Mouse (Mus musculus) limb, embryonic 15.5 days (tissue): ENCODE measurements around the gene Enam. TPM values are rescaled to one million over a fixed set of nuclear protein-coding genes. Genes with fewer than 3 reads are reported as not detected.
"Not testable (repeated sequence)": the region's sequence is repeated elsewhere in the genome, so short reads cannot be mapped to it uniquely, and the experiment has no call there.

ENCODE experiments used
- ATAC-seq: fragments of 200-750 bp; cut with Nextera tagmentation; 2 replicates; pipeline ENCODE4 v1.8.0; 2017; ENCODE audit warnings: low read depth, moderate TSS enrichment; ENCODE audit not compliant: insufficient number of reproducible peaks, low FRiP score, low TSS enrichment
- H3K27ac ChIP-seq: fragments of 300-500 bp; sonication (generic); 2 replicates; pipeline ENCODE4 v1.5.1; 2015; ENCODE audit warnings: moderate library complexity, mild to moderate bottlenecking, inconsistent platforms
- H3K27me3 ChIP-seq: fragments of 300-500 bp; sonication (generic); 2 replicates; pipeline ENCODE4 v1.6.1; 2015; ENCODE audit warnings: inconsistent platforms
- H3K36me3 ChIP-seq: fragments of 300-500 bp; sonication (generic); 2 replicates; pipeline ENCODE4 v1.6.1; 2015; ENCODE audit warnings: inconsistent platforms
- H3K4me1 ChIP-seq: fragments of 300-500 bp; sonication (generic); 2 replicates; pipeline ENCODE4 v1.6.1; 2015; ENCODE audit warnings: inconsistent platforms
- H3K4me2 ChIP-seq: fragments of 300-500 bp; sonication (generic); 2 replicates; pipeline ENCODE4 v1.6.1; 2015; ENCODE audit warnings: mild to moderate bottlenecking, inconsistent platforms
- H3K4me3 ChIP-seq: fragments of 300-500 bp; sonication (generic); 2 replicates; pipeline ENCODE4 v1.5.1; 2015; ENCODE audit warnings: mild to moderate bottlenecking, inconsistent platforms
- H3K9ac ChIP-seq: fragments of 300-500 bp; sonication (generic); 2 replicates; pipeline ENCODE4 v1.6.1; 2015; ENCODE audit warnings: inconsistent platforms
- H3K9me3 ChIP-seq: fragments of 300-500 bp; sonication (generic); 2 replicates; pipeline ENCODE4 v1.6.1; 2016; ENCODE audit warnings: inconsistent platforms
- WGBS: fragments of 180-500 bp; shearing (Covaris S2); methylation state at CpG from one replicate; pipeline ENCODE4 v1.1.7; 2015; 5-methylcytosine and 5-hydroxymethylcytosine counted together
- polyA plus RNA-seq: library from polyadenylated mRNA; unstranded; fragments of >200 nt; fragmentation: Nextera tagmentation; extraction: Ambion mirVana; gene quantifications from 2 replicates; pipeline ENCODE4 v1.2.1, GENCODE M21; 2015

Enam gene
- polyA plus RNA-seq, 1 experiment from 2014 or later, result 0.14 TPM

- WGBS, result 59% methylated on average over 3 of the region's 3 CpGs
- no peaks in the 10 kb centered on the region for H3K4me1 ChIP-seq
- no peak for ATAC-seq
Measured at GRCm38 (mm10) chr5:88534697-88535096, 46.9 kb downstream of the Enam start.

GRCm38 (mm10) chr5:88540845-88541244 is 53.1 kb downstream of the Enam start:
- ATAC-seq, result no peak

More at GRCm38 (mm10) chr5:88534697-88535096, 46.9 kb downstream of the Enam start:
- H3K4me2 ChIP-seq, result no peak overlapping the region
- no peak overlapping the region for H3K27ac ChIP-seq
- no peak overlapping the region for H3K4me3 ChIP-seq
- no peaks in the 10 kb centered on the region for H3K9me3 ChIP-seq
- H3K36me3 ChIP-seq, result no peaks in the 10 kb centered on the region
- H3K9ac ChIP-seq, result no peak overlapping the region
- no peaks in the 10 kb centered on the region for H3K27me3 ChIP-seq

GRCm38 (mm10) chr5:88542651-88543282 is 55.0 kb downstream of the Enam start:
- no peak overlapping the region for H3K27ac ChIP-seq
- no peak for ATAC-seq
- 57% methylated on average over 5 of the region's 5 CpGs for WGBS
- no peak overlapping the region for H3K9ac ChIP-seq
- H3K4me3 ChIP-seq, result no peak overlapping the region
- no peaks in the 10 kb centered on the region for H3K9me3 ChIP-seq
- no peaks in the 10 kb centered on the region for H3K27me3 ChIP-seq
- H3K36me3 ChIP-seq, result no peaks in the 10 kb centered on the region
- H3K4me1 ChIP-seq, result no peaks in the 10 kb centered on the region
- no peak overlapping the region for H3K4me2 ChIP-seq

More at GRCm38 (mm10) chr5:88540845-88541244, 53.1 kb downstream of the Enam start:
- Histone ChIP-seq H3K4me1 (no peaks in the 10 kb centered on the region), H3K9ac (no peak overlapping the region), H3K4me3 (no peak overlapping the region), H3K4me2 (no peak overlapping the region), H3K27me3 (no peaks in the 10 kb centered on the region), H3K9me3 (no peaks in the 10 kb centered on the region), H3K27ac (no peak overlapping the region), H3K36me3 (no peaks in the 10 kb centered on the region)

- 74% methylated on average over 1 of the region's 1 CpGs for WGBS
- not testable (repeated sequence) for H3K27ac ChIP-seq, H3K9me3 ChIP-seq, H3K9ac ChIP-seq, H3K4me3 ChIP-seq, H3K27me3 ChIP-seq, H3K4me1 ChIP-seq, ATAC-seq, H3K36me3 ChIP-seq, H3K4me2 ChIP-seq
Measured at GRCm38 (mm10) chr5:88544411-88544810, 56.6 kb downstream of the Enam start.

- Histone ChIP-seq H3K27ac (no peak overlapping the region), H3K4me1 (no peaks in the 10 kb centered on the region)
- WGBS, result 86% methylated on average over 7 of the region's 7 CpGs
Measured at GRCm38 (mm10) chr5:88545536-88545935, 57.8 kb downstream of the Enam start.

GRCm38 (mm10) chr5:88553271-88554085 is 65.7 kb downstream of the Enam start:
- WGBS, result 9% methylated on average over 29 of the region's 29 CpGs
- H3K27ac ChIP-seq, result peak overlapping the region; percentile 93
- no peaks in the 10 kb centered on the region for H3K27me3 ChIP-seq
- 0 out of 2 replicates have a peak, but pooled peaks cover 2% of the 10 kb centered on the region for H3K36me3 ChIP-seq
- peaks cover 15% of the 10 kb centered on the region for H3K4me1 ChIP-seq
- H3K4me2 ChIP-seq, result peak overlapping the region; percentile 56
- ATAC-seq, result peak; percentile 64
- peak overlapping the region; percentile 53 for H3K9ac ChIP-seq
- H3K4me3 ChIP-seq, result peak overlapping the region; percentile 83
- no peaks in the 10 kb centered on the region for H3K9me3 ChIP-seq

More at GRCm38 (mm10) chr5:88545536-88545935, 57.8 kb downstream of the Enam start:
- ATAC-seq, result no peak
- no peaks in the 10 kb centered on the region for H3K27me3 ChIP-seq
- no peak overlapping the region for H3K4me2 ChIP-seq
- H3K9me3 ChIP-seq, result no peaks in the 10 kb centered on the region
- H3K36me3 ChIP-seq, result no peaks in the 10 kb centered on the region
- H3K9ac ChIP-seq, result no peak overlapping the region
- H3K4me3 ChIP-seq, result no peak overlapping the region

GRCm38 (mm10) chr5:88554086-88554886 is 66.5 kb downstream of the Enam start, which contains the start of gene Utp3:
Gene Utp3, plus strand, starts transcription at chr5:88554462.
- ATAC-seq, result peak; percentile 93
- H3K27ac ChIP-seq, result peak within 1 kb of the TSS; percentile 93
- no peaks in the 10 kb centered on the region for H3K27me3 ChIP-seq
- H3K36me3 ChIP-seq, result 0 out of 2 replicates have a peak, but pooled peaks cover 2% of the 10 kb centered on the region
- no peaks in the 10 kb centered on the region for H3K9me3 ChIP-seq
- peak within 1 kb of the TSS; percentile 83 for H3K4me3 ChIP-seq
- peaks cover 15% of the 10 kb centered on the region for H3K4me1 ChIP-seq
- peak within 1 kb of the TSS; percentile 89 for H3K4me2 ChIP-seq
- H3K9ac ChIP-seq, result peak within 1 kb of the TSS; percentile 88
- WGBS, result under 1% methylated on average over 76 of the region's 76 CpGs

Other genes with a start within 250 kb of the Enam start
- not detected in 2 replicates for gene Gm7714, start 219.1 kb upstream of the Enam start, polyA plus RNA-seq
- gene Prol1, start 170.7 kb upstream of the Enam start, polyA plus RNA-seq, result not detected in 2 replicates
- gene Amtn, start 111.9 kb upstream of the Enam start, polyA plus RNA-seq, result 1.6 and 1.9 TPM in 2 replicates
- gene Ambn, start 32.0 kb upstream of the Enam start, polyA plus RNA-seq, result 1.8 and 2.6 TPM in 2 replicates
- gene Jchain, start 39.9 kb downstream of the Enam start, polyA plus RNA-seq, result 0.29 and 0.33 TPM in 2 replicates
- gene Utp3, start 66.5 kb downstream of the Enam start, polyA plus RNA-seq, result 68.7 and 71.3 TPM in 2 replicates
- 9.2 and 10.6 TPM in 2 replicates for gene Rufy3, start 77.1 kb downstream of the Enam start, polyA plus RNA-seq
- 39.4 and 47.5 TPM in 2 replicates for gene Grsf1, start 188.2 kb downstream of the Enam start, polyA plus RNA-seq
- gene Mob1b, start 232.9 kb downstream of the Enam start, polyA plus RNA-seq, result 11.0 TPM in 2 replicates